Mouse (Mus musculus) embryonic facial prominence, embryonic 10.5 days (tissue): ENCODE results near the gene Adap1. TPM values are rescaled to one million over a fixed set of nuclear protein-coding genes. Genes with fewer than 3 reads are reported as not detected.

Experiments
- DNase-seq: peaks from one replicate; pipeline ENCODE4 v3.0.0-alpha.2; 2017; ENCODE audit warnings: low spot score
- H3K27ac ChIP-seq: fragments of 300-500 bp; sonication (generic); replicated peaks from 2 replicates; pipeline ENCODE4 v1.5.1; 2016; ENCODE audit warnings: mild to moderate bottlenecking
- H3K27me3 ChIP-seq: fragments of 300-500 bp; sonication (generic); replicated peaks from 2 replicates; pipeline ENCODE4 v1.6.1; 2016; ENCODE audit warnings: low read depth, mild to moderate bottlenecking; ENCODE audit not compliant: poor library complexity, severe bottlenecking
- H3K36me3 ChIP-seq: fragments of 300-500 bp; sonication (generic); replicated peaks from 2 replicates; pipeline ENCODE4 v1.6.1; 2016; ENCODE audit warnings: mild to moderate bottlenecking, moderate library complexity
- H3K4me1 ChIP-seq: fragments of 300-500 bp; sonication (generic); 2 replicates; pipeline ENCODE4 v1.6.1; 2016
- H3K4me3 ChIP-seq: fragments of 300-500 bp; sonication (generic); 2 replicates; pipeline ENCODE4 v1.5.1; 2016; ENCODE audit warnings: mild to moderate bottlenecking, moderate library complexity
- H3K9me3 ChIP-seq: fragments of 300-500 bp; sonication (generic); 2 replicates; pipeline ENCODE4 v1.6.1; 2016; ENCODE audit warnings: mild to moderate bottlenecking
- WGBS: fragments of 180-500 bp; shearing (Covaris S2); methylation state at CpG from one replicate; pipeline ENCODE4 v1.1.7; 2016; 5-methylcytosine and 5-hydroxymethylcytosine counted together
- polyA plus RNA-seq: library from polyadenylated mRNA; unstranded; fragments of >200 nt; fragmentation: Nextera tagmentation; extraction: Ambion mirVana; gene quantifications from 2 replicates; pipeline ENCODE4 v1.2.1, GENCODE M21; 2016

Gene Adap1
- polyA plus RNA-seq, 1 experiment from 2014 or later: 0.51 TPM

DNA sequence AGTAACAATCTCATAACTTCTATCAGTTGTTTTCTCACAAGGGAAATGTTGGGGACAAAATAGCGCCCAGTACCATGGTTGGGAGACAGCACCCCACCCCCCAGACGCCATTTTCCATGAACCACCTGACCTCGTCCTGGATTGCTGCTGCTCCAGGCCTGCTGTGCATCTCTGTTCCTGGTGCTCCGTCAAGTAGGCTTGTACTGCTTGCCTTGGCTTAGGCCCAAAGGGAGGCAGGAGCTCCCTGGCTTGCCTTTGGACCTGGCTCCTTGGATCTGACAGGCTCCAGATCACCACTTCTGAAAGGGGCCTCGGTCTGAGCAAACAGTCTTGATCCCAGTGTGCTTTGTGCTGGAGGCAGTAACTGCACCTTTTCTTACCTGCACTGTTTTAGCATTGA lies 65.6 kb downstream of the Adap1 start:
- 90% methylated on average over 5 of the region's 5 CpGs for WGBS
- Histone ChIP-seq H3K4me3 (no peak overlapping the region), H3K27ac (no peak overlapping the region), H3K27me3 (no peaks in the 10 kb centered on the region), H3K9me3 (no peaks in the 10 kb centered on the region), H3K4me1 (peaks cover 7% of the 10 kb centered on the region; the same call in 1 of the 2 replicates), H3K36me3 (peaks cover 95% of the 10 kb centered on the region)
- DNase-seq: no peak

DNA sequence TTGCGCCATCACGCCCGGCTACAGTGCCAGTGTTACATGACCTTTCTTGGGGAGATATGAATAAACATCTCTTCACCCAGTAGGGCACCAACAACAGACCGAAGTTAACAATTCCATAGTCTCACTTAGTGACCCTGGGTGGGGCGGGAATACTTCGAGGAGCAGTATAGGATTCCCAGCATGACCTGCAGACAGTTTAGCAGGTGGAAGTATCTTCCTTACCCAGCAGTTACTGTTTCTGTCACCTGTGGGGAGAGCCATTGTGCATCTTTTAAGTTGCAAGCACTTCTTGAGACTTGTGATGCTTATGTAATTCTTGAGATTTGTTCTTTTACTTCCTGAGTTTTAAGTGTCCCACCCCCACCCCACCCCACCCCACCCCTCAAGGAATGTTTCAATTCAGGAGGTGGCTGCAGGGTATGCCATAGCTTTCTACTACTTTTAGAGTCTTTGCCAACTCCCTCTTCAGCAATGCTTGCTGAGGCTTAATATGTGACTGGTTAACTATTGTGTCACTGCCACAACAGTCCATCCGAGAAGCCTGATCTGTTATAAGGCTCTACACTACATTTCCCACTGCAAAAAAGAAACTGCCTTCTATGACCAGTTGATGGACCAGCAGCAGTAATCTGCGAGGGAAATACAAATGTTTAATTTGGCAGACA lies 66.9 kb downstream of the Adap1 start:
- 93% methylated on average over 8 of the region's 8 CpGs for WGBS
- no peaks in the 10 kb centered on the region for H3K9me3 ChIP-seq
- peaks cover 87% of the 10 kb centered on the region for H3K36me3 ChIP-seq
- no peak overlapping the region for H3K4me3 ChIP-seq
- no peak for DNase-seq
- H3K27me3 ChIP-seq: no peaks in the 10 kb centered on the region
- peaks cover 21% of the 10 kb centered on the region for H3K4me1 ChIP-seq
- H3K27ac ChIP-seq: no peak overlapping the region

DNA sequence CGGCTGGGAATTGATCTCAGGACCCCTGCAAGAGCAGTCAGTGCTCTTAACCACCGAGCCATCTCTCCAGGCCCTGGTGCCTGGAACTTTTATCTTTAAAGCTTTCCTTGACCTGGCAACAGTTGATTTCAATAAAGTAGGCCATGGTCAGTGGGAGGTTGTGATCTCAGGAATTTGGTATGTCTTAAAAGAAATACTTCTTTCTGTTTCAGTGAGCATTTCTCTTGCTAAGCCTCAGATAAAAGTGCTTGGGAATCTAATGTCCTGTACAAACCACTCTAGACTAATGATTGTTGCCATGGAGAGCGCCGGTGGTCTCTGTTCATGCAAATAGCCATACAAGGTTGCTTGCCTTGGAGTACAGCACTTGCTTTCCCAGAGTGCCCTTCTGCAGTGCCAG lies 67.6 kb downstream of the Adap1 start:
- Histone ChIP-seq H3K27ac (no peak overlapping the region), H3K36me3 (peaks cover 80% of the 10 kb centered on the region), H3K4me1 (peaks cover 25% of the 10 kb centered on the region), H3K9me3 (no peaks in the 10 kb centered on the region), H3K27me3 (no peaks in the 10 kb centered on the region), H3K4me3 (no peak overlapping the region)
- WGBS: 89% methylated on average over 4 of the region's 4 CpGs
- no peak for DNase-seq

DNA sequence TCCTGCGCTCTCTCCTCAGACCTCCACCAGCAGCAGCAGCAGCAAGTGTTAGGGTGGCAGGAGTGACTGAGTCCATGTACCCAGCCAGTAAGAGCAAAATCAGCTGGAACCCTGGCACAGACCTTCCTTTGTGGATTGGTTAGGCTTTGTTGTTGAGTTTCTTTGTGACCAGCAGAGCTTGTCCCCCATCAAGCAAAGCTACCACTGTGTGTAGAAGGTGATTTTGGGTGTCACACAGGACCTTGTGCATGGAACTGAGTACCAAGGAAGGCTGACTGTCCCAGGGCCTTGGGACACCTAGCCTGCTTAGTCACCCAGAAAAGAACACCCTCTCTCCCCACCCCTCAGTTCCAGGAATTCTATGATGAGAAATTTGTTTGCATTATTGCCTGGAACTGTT lies 68.2 kb downstream of the Adap1 start:
- H3K27ac ChIP-seq: no peak overlapping the region
- H3K27me3 ChIP-seq: no peaks in the 10 kb centered on the region
- H3K9me3 ChIP-seq: no peaks in the 10 kb centered on the region
- 100% methylated on average over 1 of the region's 1 CpGs for WGBS
- peaks cover 25% of the 10 kb centered on the region for H3K4me1 ChIP-seq
- no peak for DNase-seq
- H3K36me3 ChIP-seq: peaks cover 75% of the 10 kb centered on the region
- no peak overlapping the region for H3K4me3 ChIP-seq

DNA sequence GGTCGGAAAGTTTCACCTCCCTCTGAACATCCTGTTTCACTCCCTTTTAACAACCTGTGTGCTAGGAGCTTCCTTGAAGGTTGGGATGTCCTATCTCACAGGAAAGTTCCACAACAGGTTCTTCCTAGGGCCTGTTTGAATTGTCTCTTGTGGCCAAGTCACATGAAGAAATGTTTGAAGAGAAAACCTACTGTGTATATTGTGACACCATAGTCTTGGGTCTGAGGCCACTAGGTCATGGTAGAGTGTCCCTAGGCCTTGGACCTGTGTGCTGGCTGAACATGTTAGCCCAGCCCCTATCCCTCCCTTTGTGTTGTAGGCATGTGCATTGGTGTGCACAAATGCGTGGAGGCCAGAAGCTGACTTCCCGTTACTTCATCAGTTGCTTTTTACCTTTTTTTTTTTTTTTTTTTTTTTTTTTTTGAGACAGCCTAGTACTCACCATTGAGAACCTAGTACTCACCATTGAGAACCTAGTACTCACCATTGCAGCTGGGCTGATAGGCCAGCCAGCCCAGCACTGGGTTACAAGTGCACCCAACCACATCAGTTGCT lies 69.1 kb downstream of the Adap1 start:
- Histone ChIP-seq H3K4me1 (peaks cover 31% of the 10 kb centered on the region), H3K4me3 (no peak overlapping the region), H3K27me3 (no peaks in the 10 kb centered on the region), H3K9me3 (no peaks in the 10 kb centered on the region), H3K27ac (no peak overlapping the region), H3K36me3 (peaks cover 65% of the 10 kb centered on the region)
- WGBS: 88% methylated on average over 3 of the region's 3 CpGs
- no peak for DNase-seq

DNA sequence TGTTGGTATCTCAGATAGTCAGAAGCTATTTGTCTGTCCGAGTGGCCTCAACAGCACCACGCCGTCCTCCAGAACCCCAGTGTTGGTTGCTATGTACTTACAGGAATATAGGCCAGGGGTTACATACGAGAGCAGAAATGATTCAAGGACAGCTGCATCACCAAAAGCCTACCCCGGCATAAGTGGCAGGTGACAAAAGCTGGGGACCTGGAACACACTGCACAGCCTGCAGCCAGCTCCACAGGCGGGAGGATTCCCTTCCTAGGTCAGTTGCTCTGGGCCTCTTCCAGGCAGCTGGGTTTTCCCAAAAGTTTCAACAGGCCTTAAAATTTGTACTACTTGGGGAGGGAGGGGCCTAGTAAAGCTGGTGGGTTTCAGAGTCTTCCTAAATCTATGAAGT lies 69.6 kb downstream of the Adap1 start:
- no peak overlapping the region for H3K27ac ChIP-seq
- H3K27me3 ChIP-seq: no peaks in the 10 kb centered on the region
- peaks cover 33% of the 10 kb centered on the region for H3K4me1 ChIP-seq
- WGBS: 94% methylated on average over 6 of the region's 6 CpGs
- H3K36me3 ChIP-seq: peaks cover 61% of the 10 kb centered on the region
- no peak overlapping the region for H3K4me3 ChIP-seq
- DNase-seq: no peak
- no peaks in the 10 kb centered on the region for H3K9me3 ChIP-seq

DNA sequence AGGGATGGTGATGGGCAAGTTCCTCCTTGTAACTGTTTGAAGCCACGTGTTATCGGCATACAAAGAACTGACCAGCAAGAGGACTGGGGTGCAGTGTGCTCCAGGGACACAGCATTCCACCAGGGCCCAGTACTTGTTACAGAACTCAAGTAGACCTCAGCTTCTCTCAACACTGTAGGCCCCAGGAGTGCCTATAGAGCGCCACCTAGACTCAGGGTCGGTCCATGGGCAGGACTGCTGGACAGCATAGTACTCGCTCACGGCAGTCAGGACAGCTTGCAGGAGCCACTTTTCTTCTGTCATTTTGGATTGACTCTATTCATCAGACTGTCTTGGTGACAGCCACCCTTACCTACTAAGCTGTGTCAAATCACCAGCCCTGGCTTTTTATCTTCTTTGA lies 70.5 kb downstream of the Adap1 start:
- H3K4me1 ChIP-seq: peaks cover 33% of the 10 kb centered on the region
- no peak overlapping the region for H3K27ac ChIP-seq
- H3K4me3 ChIP-seq: 0 out of 2 replicates have a peak overlapping the region, but pooled peaks have one; percentile 2
- no peak for DNase-seq
- H3K9me3 ChIP-seq: no peaks in the 10 kb centered on the region
- WGBS: 80% methylated on average over 6 of the region's 6 CpGs
- no peaks in the 10 kb centered on the region for H3K27me3 ChIP-seq
- peaks cover 61% of the 10 kb centered on the region for H3K36me3 ChIP-seq

DNA sequence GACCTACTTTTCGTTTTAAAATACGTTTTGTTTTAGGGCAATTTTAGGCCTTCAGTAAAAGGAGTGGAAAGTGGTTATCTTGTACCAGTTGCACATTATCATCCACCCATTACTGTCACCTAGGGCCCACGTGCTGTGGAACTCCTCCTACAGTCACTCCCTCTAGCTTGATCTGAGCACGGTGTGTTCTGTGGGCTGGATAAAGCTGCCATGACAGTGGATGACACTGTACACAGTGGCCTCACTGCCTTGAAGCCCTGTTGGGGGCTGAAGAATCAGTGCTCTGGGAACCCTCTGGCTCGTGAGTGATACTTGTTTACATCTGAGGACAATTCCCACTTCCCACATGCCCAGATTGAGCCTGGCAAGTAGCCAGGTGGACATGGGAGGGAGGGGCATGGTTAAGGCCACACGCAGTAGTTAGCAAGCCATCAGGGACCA lies 72.1 kb downstream of the Adap1 start:
- Histone ChIP-seq H3K4me3 (peak overlapping the region; percentile 92), H3K36me3 (peaks cover 60% of the 10 kb centered on the region), H3K4me1 (peaks cover 33% of the 10 kb centered on the region), H3K9me3 (no peaks in the 10 kb centered on the region), H3K27ac (peak overlapping the region; percentile 94), H3K27me3 (no peaks in the 10 kb centered on the region)
- 14% methylated on average over 6 of the region's 6 CpGs for WGBS
- DNase-seq: no peak

DNA sequence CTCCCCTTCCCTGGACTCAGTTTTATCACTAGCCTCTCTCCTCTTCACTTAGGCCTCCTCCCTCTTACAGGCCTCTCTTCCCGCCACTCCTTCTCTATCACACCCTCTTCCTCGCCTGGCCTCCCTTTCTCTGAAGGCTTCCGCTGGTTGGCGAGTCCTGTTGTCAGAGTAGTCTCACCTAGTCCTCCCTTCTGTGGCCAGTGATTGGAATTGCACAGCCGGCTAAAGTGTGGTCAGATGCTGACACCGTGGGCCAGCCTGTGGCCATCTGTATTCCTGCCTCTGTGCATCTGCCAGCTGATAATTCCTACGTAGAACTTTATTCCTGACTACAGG lies 72.5 kb downstream of the Adap1 start:
- Histone ChIP-seq H3K36me3 (peaks cover 61% of the 10 kb centered on the region), H3K4me3 (peak overlapping the region; percentile 92), H3K4me1 (peaks cover 33% of the 10 kb centered on the region), H3K27ac (peak overlapping the region; percentile 94), H3K27me3 (no peaks in the 10 kb centered on the region), H3K9me3 (no peaks in the 10 kb centered on the region)
- no peak for DNase-seq
- 2% methylated on average over 7 of the region's 7 CpGs for WGBS

DNA sequence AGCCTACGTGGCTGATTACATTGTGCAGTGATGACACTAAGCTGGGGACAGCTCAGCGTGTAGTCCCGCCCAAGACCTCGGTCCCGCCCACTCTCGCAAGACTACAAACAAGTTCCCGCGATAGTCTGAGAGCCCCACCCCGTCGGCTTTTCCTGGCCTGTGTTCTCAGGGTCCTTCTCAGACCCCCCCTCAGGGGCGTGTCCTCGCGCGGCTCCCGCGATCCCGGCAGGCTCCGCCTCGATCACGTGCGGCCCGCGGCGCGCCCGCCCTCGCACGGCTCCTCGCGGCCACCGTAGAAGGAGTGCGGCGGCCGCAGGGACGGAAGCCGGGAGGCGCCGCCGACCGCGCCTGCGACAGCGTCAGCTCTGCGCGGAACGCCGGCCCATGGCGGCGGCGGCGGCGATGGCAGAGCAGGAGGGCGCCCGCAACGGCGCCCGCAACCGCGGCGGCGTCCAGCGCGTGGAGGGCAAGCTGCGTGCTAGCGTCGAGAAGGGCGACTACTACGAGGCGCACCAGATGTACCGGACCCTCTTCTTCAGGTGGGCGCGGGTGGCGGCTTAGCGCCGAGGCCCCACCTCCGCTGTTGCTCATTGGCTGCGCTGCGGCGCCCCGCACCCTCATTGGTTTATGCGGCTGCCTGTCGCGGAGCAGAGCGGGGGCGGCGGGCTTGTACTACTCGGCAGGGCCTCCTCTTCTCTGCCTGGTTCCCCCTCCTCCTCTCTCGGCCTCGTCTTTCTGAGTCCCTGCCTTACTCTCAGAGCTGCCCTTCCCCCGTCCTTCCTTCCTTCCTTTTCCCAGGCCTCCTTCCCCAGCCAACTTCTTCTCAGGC lies 73.1 kb downstream of the Adap1 start, which contains the start of gene Get4:
TSS of gene Get4 (plus strand) at position 244 of the 829 bp plus-strand sequence.
- Histone ChIP-seq H3K4me3 (peak within 1 kb of the TSS; percentile 92), H3K9me3 (no peaks in the 10 kb centered on the region), H3K36me3 (peaks cover 61% of the 10 kb centered on the region), H3K27me3 (no peaks in the 10 kb centered on the region), H3K27ac (peak within 1 kb of the TSS; percentile 94), H3K4me1 (peaks cover 33% of the 10 kb centered on the region)
- WGBS: under 1% methylated on average over 90 of the region's 90 CpGs
- peak; percentile 100 for DNase-seq

DNA sequence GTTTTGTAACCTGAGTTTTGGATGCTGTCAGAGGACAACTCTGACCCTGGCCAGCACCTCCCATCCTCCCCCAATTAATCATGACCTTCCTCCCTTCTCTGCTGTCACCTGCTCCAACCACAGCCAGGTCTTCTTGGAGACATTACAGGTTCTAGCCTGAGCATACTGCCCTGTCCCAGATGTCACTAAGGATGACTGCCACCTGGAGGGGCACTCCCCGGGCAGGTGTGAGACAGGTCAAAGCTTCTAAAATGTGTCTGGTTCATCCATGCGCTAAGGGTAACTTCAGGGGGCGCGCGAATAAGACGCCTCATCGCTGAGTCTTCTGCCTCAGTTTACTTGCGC lies 73.7 kb downstream of the Adap1 start:
- peaks cover 61% of the 10 kb centered on the region for H3K36me3 ChIP-seq
- H3K9me3 ChIP-seq: no peaks in the 10 kb centered on the region
- DNase-seq: no peak
- peaks cover 33% of the 10 kb centered on the region for H3K4me1 ChIP-seq
- peak overlapping the region; percentile 92 for H3K4me3 ChIP-seq
- WGBS: under 1% methylated on average over 8 of the region's 8 CpGs
- H3K27me3 ChIP-seq: no peaks in the 10 kb centered on the region
- peak overlapping the region; percentile 94 for H3K27ac ChIP-seq

DNA sequence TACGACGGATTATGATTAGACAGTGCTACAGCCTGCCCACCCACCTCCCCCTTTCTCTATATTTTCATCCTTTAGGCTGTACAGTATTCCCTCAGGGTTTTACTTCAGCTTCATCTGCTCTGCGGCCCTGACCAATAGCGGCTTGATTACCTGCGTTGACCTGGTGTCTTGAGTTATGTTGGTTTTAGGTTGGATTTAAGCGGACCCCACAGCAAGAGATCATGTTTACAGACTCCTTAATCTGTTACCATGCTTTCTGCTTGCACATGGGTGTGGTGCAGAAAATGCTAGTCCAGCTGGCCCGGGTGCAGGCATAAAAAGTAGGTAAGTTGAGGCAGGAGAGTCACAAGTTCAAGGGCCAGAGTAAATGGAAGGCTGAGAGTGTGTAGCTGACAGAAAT lies 74.1 kb downstream of the Adap1 start:
- H3K9me3 ChIP-seq: no peaks in the 10 kb centered on the region
- no peaks in the 10 kb centered on the region for H3K27me3 ChIP-seq
- peaks cover 65% of the 10 kb centered on the region for H3K36me3 ChIP-seq
- WGBS: 84% methylated on average over 7 of the region's 7 CpGs
- H3K27ac ChIP-seq: peak overlapping the region; percentile 94; the same call in 1 of the 2 replicates
- H3K4me1 ChIP-seq: peaks cover 33% of the 10 kb centered on the region
- H3K4me3 ChIP-seq: peak overlapping the region; percentile 92; the same call in 1 of the 2 replicates
- no peak for DNase-seq

DNA sequence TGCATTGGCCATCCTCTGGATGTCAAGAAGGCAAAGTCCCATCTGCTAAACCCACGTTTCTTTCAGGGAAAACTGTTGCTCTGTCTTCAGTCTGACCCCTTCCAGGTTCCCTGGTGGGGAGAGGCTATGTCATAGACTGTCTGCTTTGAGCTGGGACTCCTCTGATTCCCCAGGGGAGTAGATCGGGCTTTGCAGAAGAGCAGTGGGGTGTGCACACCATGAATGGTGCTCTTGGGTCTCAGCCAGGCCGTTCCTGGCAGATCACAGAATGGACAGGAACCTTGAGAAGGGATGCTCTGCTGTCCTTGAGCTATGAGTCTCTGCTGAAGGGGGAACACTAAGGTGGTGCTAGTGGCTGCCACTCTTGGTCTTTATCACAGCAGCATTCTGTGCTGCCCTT lies 76.6 kb downstream of the Adap1 start:
- no peak overlapping the region for H3K27ac ChIP-seq
- no peak for DNase-seq
- H3K4me1 ChIP-seq: peaks cover 15% of the 10 kb centered on the region
- no peak overlapping the region for H3K4me3 ChIP-seq
- no peaks in the 10 kb centered on the region for H3K9me3 ChIP-seq
- 88% methylated on average over 3 of the region's 3 CpGs for WGBS
- peaks cover 70% of the 10 kb centered on the region for H3K36me3 ChIP-seq
- H3K27me3 ChIP-seq: no peaks in the 10 kb centered on the region
